Mouse (Mus musculus): ENCODE results near the gene Dync1h1.

Dync1h1 gene

GRCm38 (mm10) chr12:110601241-110602218, at the start of gene Dync1h1:
Gene Dync1h1 (plus strand): TSS chr12:110601452.
- DNase-seq = peak; percentile 97

- no peak for DNase-seq
Measured at GRCm38 (mm10) chr12:110552113-110552512, 49.1 kb upstream of the Dync1h1 start.

- no peak for DNase-seq
Measured at GRCm38 (mm10) chr12:110553362-110553761, 47.9 kb upstream of the Dync1h1 start.

DNA sequence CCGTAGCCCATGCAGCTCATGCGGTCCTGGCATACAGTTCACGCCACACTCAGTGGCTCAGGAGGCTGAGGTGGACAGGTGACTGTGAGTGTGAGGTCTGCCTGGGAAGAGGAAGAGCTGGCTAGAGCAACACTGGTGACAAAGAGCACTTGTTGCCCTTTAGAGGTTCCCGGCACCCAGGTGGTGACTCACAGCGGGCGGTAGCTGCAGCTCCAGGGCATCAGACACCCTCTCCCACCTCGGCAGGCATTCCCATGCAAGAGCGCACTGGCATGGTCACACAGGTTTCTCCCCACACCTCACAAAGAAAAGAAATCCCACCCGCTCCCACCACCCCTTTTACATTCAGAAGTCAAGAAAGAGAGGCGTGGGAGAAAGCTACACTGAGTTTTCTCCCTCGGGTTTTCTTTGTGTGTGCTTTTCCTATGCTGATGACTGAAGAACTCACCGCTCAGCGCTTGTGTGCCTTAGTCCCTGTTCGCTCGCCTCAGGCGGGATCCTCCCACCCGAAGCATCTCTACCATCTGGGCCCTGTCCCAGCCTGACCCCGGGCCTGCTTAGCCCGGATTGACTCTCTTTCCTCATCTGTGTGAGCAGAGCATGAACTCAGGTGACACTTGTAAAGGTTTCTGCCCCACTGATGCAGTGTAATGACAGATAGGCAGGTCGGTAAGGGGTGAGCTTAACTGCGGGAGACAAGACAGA, 45.6 kb upstream of the Dync1h1 start:
- DNase-seq = no peak

DNA sequence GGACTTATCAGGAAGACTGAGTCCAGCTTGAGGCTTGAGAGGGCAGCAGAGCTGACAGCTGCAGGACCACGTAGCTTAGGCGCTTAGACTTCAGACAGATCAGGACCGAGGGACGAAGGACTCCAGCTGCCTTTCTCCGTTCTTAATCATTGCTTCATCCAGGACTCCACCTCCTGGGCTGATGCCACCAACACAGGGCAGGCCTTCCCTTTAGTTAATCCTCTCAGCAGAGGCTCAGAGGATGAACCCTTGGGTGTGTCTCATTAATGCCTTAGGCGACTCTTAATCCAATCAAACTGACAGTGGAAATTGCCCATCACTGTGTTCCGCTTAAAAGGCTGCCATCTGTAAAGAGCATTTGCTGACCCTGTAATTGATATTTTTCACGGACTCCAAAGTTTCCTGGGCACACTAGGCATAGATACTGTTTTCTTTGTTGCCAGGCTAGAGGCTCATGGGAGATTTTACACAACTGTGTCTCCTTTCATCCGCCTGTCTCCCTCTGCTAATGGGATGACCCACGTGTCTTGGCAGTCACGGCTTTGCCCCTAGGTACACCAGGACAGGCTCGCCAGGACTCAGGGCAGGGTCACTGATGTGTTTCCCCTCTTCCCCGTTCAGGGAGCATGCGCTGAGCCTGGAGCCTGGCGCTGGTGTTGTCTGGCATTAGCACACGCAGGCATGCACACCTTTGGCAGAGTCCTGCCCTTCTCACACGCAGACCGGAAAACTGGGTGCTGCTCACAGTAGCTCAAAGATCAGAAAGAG, 44.2 kb upstream of the Dync1h1 start:
- DNase-seq = no peak

DNA sequence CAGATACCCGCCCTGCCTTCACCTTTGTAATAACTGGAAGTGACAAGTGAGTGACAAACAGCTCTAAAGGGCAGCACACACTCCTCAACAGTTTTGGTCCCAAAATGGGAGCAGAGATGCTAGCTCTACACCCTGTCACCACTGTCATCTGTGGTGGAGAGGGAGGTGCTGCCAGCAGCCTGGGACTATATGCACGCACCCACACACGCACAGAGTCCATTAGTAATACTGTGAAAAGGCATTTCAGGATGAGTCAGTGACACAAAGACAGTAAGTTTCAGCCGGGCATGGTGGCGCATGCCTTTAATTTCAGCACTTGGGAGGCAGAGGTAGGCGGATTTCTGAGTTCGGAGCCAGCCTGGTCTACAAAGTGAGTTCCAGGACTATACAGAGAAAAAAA, 43.1 kb upstream of the Dync1h1 start:
- DNase-seq = no peak

DNA sequence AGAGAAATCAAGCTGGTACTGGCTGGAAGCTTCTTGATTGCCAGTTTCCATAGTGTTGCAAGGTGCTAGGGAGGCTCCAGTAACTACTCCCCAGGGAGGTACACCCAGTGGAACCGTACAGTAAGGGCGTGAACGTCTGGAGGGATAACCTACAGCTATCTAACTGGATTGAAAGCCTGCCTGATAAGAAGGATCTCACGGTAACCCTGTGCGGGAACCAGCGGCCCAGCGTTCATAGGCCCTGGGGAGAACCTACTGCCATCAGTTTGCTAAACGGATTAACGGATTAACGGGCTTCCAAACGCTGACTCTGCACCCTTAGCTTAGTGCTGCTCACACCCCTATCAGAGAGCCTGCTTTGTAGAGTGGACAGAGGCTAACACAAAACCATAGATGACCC, 37.9 kb upstream of the Dync1h1 start:
- DNase-seq = no peak

DNA sequence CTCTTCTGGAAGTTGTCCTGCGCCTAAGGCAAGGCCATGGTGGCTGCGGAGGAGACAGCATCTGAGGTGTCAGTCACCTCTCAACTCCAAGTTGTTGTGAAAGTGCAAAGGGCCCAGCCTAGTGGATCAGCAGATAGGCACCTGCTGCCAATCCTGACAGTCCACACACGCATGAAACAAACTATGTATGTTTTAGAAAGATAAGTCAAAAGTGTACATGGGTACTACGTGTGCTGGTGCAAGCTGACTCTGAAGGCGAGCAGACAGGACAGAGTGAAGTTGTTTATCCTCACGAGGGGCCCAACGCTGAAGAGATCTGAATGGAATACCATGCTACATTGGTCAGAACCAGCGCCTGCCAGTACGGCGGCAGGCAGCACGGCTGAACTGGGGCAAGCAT, 36.4 kb upstream of the Dync1h1 start:
- DNase-seq = no peak

GRCm38 (mm10) chr12:110566366-110566765, 34.9 kb upstream of the Dync1h1 start:
- DNase-seq = no peak

DNA sequence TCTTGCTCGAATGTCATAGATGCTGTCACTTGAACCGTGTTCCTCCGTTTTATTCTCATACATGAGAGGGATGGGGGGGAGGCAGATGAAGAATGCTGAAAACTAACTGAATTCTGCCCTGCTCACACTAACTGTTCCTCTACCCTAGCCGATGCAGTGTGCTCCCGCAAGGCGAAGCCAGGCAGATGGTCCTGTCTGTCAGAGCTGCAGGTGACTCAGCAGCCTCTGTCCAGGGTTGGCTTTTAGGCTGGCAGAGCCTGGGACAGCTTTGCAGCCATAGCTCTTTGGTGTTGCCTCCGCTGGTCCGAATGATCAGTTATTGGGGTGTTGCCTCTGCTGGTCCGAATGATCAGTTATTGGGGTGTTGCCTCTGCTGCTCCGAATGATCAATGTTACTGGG, 30.2 kb upstream of the Dync1h1 start:
- no peak for DNase-seq

- DNase-seq = no peak
Measured at GRCm38 (mm10) chr12:110572351-110572750, 28.9 kb upstream of the Dync1h1 start.

DNA sequence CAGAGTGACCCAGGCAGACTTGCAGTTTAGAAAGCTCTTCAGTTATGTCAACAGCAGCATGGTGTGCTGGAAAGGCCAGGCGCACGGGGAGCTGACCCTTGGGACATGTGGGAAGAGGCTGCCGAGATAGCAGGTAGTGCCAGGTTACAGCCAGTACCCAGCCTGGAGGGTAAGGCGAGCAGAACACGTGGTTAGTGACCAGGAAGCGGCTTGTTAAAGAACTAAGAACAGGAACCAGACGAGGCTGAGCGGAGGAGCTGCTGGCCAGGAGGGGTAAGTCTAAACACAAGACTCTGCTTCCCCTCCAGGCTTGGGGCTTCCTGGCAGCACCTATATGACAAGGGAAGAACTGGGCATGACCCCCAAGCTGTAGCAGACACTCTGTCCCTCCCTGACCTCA, 27.6 kb upstream of the Dync1h1 start:
- DNase-seq = no peak

- DNase-seq = no peak
Measured at GRCm38 (mm10) chr12:110575926-110576325, 25.3 kb upstream of the Dync1h1 start.

- DNase-seq = no peak
Measured at GRCm38 (mm10) chr12:110578333-110578732, 22.9 kb upstream of the Dync1h1 start.

GRCm38 (mm10) chr12:110588622-110589021, 12.6 kb upstream of the Dync1h1 start:
- DNase-seq = no peak

- no peak for DNase-seq
Measured at GRCm38 (mm10) chr12:110590804-110591259, 10.4 kb upstream of the Dync1h1 start.

DNA sequence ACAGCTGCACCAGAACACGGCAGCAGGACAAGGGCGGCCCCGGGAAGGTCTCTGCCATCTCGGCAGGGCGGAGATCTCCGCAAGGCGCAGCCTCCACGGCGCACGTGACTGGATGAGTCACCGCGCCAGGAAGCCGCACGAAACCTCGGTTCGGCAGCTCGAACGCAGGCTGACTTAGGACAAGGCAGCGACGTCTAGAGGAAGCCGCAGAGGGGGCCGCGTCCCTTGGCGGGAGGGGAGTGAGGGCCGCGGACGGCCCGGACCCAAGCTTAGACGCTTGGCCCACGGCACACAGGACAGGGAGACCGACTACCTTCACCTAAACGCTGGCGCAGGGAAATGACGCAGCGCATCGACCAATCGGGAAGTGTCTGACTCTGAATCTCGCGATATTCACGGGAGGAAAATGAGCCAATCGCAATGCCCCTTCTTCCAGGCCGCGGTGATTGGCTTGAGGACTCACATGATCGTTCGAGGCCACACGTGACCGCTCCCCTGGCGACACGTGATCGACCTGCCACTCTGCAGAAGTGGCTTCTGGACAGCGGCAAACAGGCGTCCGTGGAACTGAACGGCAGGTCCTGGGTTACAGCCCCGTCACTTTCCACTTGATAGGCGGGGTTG, 9.9 kb upstream of the Dync1h1 start:
- DNase-seq = peak; percentile 94

DNA sequence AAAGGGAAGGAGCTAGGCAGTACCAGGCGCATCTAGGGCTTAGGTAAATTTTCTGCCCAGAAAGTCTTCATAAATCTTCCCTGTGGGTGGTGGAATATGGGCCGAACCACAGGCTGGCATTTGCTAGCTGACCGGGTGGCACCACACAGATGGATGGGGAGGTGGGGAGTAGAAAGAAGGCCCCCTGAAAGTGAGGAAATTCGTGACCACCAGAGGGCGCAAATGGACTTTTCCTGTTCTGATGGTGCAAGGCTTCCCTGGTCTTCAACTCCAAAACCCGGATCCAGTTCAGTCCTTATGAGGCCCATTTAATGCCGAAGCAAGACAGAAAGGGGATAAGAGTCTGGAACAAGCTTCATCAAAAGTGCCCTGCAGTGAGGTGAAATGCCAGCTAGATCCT, 2.7 kb upstream of the Dync1h1 start:
- DNase-seq = peak; percentile 86

DNA sequence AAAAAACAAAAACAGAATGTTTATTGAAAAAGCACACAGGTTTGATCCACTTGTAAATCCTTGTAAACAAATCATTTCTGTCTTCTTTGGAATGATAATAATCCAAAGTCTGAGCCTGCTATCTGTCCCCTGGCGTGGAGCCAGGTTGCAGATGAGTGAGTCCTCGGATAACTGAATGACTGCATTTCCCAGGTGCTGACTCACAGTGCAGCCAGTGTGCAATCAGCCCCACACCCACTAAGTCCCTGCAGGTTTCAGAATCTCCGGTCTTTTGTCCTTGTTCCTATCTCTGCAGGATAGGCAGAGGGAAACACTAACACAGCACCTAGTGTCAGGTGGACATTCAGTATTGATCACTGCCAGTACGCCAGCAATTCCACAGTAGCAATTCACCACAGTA, 1.5 kb upstream of the Dync1h1 start:
- DNase-seq = no peak

GRCm38 (mm10) chr12:110600225-110600991, 844 bp upstream of the Dync1h1 start:
- no peak for DNase-seq

- no peak for DNase-seq
Measured at GRCm38 (mm10) chr12:110606161-110606560, 4.9 kb downstream of the Dync1h1 start.

GRCm38 (mm10) chr12:110606676-110607075, 5.4 kb downstream of the Dync1h1 start:
- no peak for DNase-seq

Measured in thymus, postnatal 4 days (tissue).